Mouse (Mus musculus): ENCODE data around the gene Ccnb1ip1.

GRCm38 (mm10) chr14:50788157-50788556, 19.4 kb downstream of the Ccnb1ip1 start:
- TF ChIP-seq ZC3H11A (IDR thresholded peaks at IDR 0.05; ENCODE audit: low read depth, low read length): no peak
- no peak for TF ChIP-seq POLR2A (IDR thresholded peaks at IDR 0.05; ENCODE audit: control insufficient read depth in 1 of 2, insufficient read depth in 1 of 2, low read depth in 1 of 2, low read length in 2 of 2, poor library complexity in 1 of 2)
- no peak for TF ChIP-seq MAFK (IDR thresholded peaks at IDR 0.05; ENCODE audit: borderline replicate concordance, low read depth, low read length)
- TF ChIP-seq JUND (IDR thresholded peaks at IDR 0.05; ENCODE audit: low read depth, low read length): no peak
- no peak for TF ChIP-seq EP300 (IDR thresholded peaks at IDR 0.05; ENCODE audit: low read depth in 1 of 2, low read length in 2 of 2)
- TF ChIP-seq CTCF (IDR thresholded peaks at IDR 0.05 in 2 of 3, conservative IDR thresholded peaks at IDR 0.05 in 1 of 3; ENCODE audit: control insufficient read depth in 1 of 3, insufficient read depth in 1 of 3, low read depth in 2 of 3, low read length in 3 of 3, poor library complexity in 1 of 3, severe bottlenecking in 1 of 3): peak in 2 of 3 experiments; percentile 29 to 53; a peak in 3 of 6 replicates
- no peak for TF ChIP-seq ZMIZ1 (IDR thresholded peaks at IDR 0.05; ENCODE audit: low read depth, low read length)
- no peak for TF ChIP-seq BHLHE40 (IDR thresholded peaks at IDR 0.05; ENCODE audit: borderline replicate concordance, low read depth, low read length)
- TF ChIP-seq CHD2 (IDR thresholded peaks at IDR 0.05; ENCODE audit: low read length): no peak
- no peak for TF ChIP-seq MEF2A (IDR thresholded peaks at IDR 0.05; ENCODE audit: extremely low read depth, insufficient replicate concordance, low read depth, low read length, poor library complexity, severe bottlenecking)
- no peak for TF ChIP-seq ELF1 (IDR thresholded peaks at IDR 0.05; ENCODE audit: low read depth, low read length)
- no peak for TF ChIP-seq MAX (IDR thresholded peaks at IDR 0.05; ENCODE audit: low read length)

All from MEL (cell line).